Mouse (Mus musculus): ENCODE measurements around the gene Vwa2.

DNA sequence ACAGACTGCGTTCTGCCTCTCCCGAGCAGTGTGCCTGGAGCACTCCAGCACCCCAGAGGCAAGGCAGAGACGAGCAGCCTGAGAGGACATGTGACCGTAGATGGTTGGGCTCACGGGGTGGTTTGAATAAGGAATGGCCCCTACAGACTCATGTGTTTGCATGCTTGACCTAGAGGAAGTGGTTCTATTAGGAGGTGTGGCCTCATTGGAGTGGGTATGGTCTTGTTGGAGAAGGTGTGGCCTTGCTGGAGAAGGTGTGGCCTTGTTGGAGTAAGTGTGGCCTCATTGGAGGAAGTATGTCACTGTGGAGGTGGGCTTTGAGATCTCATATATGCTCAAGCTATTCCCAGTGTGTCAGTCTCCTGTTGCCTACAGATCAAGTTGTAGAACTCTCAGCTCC, 63.9 kb downstream of the Vwa2 start:
- no peak for TF ChIP-seq EP300 (IDR thresholded peaks at IDR 0.05; ENCODE audit: insufficient read depth, low read depth, low read length)
- TF ChIP-seq CTCF (IDR thresholded peaks at IDR 0.05; ENCODE audit: low read depth, low read length): no peak
- no peak for TF ChIP-seq POLR2A (IDR thresholded peaks at IDR 0.05; ENCODE audit: insufficient read depth, low read length)
